Mouse (Mus musculus): Measurements from ENCODE around the gene Rbm47. TPM values are rescaled to one million over a fixed set of nuclear protein-coding genes. Genes with fewer than 3 reads are reported as not detected.
A peak's percentile ranks its signal among the peaks of the same experiment; 100 is the strongest.
"Not testable (repeated sequence)": the region's sequence is repeated elsewhere in the genome, so short reads cannot be mapped to it uniquely, and the experiment has no call there.

Rbm47 gene
- polyA plus RNA-seq, 1 experiment from 2014 or later: 70.7 TPM

DNA sequence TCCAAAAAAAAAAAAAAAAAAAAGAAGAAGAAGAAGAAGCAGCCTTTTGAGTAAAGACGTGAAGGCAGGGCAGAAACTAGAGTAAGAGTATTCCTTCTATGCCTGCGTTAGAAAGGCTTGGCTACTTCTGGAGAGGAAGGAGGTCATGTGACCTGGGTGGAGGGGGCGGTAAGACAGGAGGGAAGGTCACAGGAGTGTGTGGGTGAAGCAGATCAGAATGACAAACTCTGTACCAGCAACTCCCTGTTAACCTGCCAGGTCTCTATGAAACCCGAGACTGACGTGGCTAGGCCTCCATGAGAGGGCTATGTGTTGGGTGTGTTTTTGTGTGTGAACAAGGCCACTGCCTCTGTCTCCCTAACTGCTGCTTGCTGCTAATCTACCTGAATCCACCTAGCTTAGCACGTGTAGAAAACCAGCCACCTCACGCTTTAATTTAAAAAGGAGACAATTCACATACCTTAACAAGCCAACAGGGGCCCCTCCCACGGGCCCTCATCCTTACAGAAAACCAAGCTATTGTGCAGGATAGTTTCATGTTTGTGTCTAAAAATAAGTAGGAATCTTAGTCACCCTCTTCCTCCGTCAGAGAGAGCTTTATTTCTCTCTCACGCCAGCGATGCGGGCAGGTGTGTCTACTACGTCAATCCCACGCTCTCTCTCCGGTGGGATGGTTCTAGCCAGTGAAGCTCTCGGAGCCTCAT is 17.7 kb upstream of the Rbm47 start:
- DNase-seq (ENCODE audit: low spot score): peak; percentile 17
- 67% methylated on average over 16 of the region's 16 CpGs for WGBS
- H3K4me3 ChIP-seq (ENCODE audit: low read depth, low read length): no peak overlapping the region
- no peak overlapping the region for H3K4me2 ChIP-seq (replicated peaks; ENCODE audit: low read depth)
- H3K9me3 ChIP-seq (ENCODE audit: control insufficient read depth, low read length): no peaks in the 10 kb centered on the region
- H3K36me3 ChIP-seq (ENCODE audit: control insufficient read depth, insufficient read depth, low read length): no peaks in the 10 kb centered on the region
- no peak overlapping the region for H3K9ac ChIP-seq (ENCODE audit: low read length)
- H3K27me3 ChIP-seq (ENCODE audit: control insufficient read depth, insufficient read depth, low read length): no peaks in the 10 kb centered on the region
- TF ChIP-seq EP300 (optimal IDR thresholded peaks at IDR 0.05) (no peak), CTCF (IDR thresholded peaks at IDR 0.05; ENCODE audit: low read depth) (no peak)
- ATAC-seq (ENCODE audit: low FRiP score, low TSS enrichment): 0 out of 2 replicates have a peak, but pooled peaks have one; percentile 29
- H3K27ac ChIP-seq (replicated peaks): no peak overlapping the region
- no peaks in the 10 kb centered on the region for H3K4me1 ChIP-seq (replicated peaks; ENCODE audit: control insufficient read depth, insufficient read depth)

DNA sequence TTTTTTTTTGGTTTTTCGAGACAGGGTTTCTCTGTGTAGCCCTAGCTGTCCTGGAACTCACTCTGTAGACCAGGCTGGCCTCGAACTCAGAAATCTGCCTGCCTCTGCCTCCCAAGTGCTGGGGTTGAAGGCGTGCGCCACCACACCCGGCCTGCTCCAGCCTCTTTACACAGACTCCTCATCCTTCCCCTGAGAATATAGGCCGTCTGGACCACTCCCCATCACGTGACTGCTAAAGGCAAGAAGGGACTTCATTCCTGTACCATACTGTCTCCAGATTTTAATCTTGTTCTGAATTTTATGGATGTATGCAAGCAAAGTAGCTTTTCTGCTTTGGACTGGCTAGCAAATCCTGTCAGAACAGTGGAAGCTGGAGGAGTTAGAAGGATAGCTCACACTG is 15.7 kb upstream of the Rbm47 start:
- not testable (repeated sequence) for H3K9me3 ChIP-seq (ENCODE audit: control insufficient read depth, low read length); H3K9ac ChIP-seq (ENCODE audit: low read length); H3K27me3 ChIP-seq (ENCODE audit: control insufficient read depth, insufficient read depth, low read length); H3K4me3 ChIP-seq (ENCODE audit: low read depth, low read length); H3K36me3 ChIP-seq (ENCODE audit: control insufficient read depth, insufficient read depth, low read length); H3K4me1 ChIP-seq (replicated peaks; ENCODE audit: control insufficient read depth, insufficient read depth); H3K4me2 ChIP-seq (replicated peaks; ENCODE audit: low read depth); DNase-seq (ENCODE audit: low spot score); ATAC-seq (ENCODE audit: low FRiP score, low TSS enrichment); H3K27ac ChIP-seq (replicated peaks)
- 86% methylated on average over 5 of the region's 7 CpGs for WGBS

DNA sequence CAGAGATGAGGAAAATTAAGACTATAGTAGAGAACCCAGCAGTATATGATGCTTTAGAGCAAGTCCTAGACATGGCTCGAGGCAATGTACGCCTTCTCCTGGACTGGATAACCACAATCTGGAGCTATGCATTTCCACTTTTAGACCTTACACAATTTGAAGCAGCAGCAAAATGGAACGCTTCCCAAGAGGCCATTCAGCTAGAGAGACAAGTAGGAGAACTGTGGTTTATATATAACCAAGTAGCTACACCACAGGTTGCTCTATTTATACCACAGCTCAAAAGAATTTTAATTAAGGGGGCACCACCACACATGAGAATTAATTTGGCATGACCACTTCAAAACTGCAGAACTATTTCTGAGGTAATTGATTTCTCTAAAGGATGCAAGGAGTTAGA is 9.2 kb upstream of the Rbm47 start:
- Histone ChIP-seq H3K4me3 (ENCODE audit: low read depth, low read length) (no peak overlapping the region), H3K36me3 (ENCODE audit: control insufficient read depth, insufficient read depth, low read length) (no peaks in the 10 kb centered on the region), H3K27me3 (ENCODE audit: control insufficient read depth, insufficient read depth, low read length) (no peaks in the 10 kb centered on the region), H3K9me3 (ENCODE audit: control insufficient read depth, low read length) (no peaks in the 10 kb centered on the region), H3K9ac (ENCODE audit: low read length) (no peak overlapping the region), H3K27ac (replicated peaks) (no peak overlapping the region), H3K4me2 (replicated peaks; ENCODE audit: low read depth) (no peak overlapping the region), H3K4me1 (replicated peaks; ENCODE audit: control insufficient read depth, insufficient read depth) (no peaks in the 10 kb centered on the region)
- DNase-seq (ENCODE audit: low spot score) (no peak), ATAC-seq (ENCODE audit: low FRiP score, low TSS enrichment) (no peak)
- 79% methylated on average over 3 of the region's 3 CpGs for WGBS
- TF ChIP-seq EP300 (optimal IDR thresholded peaks at IDR 0.05) (no peak), CTCF (IDR thresholded peaks at IDR 0.05; ENCODE audit: low read depth) (no peak)

DNA sequence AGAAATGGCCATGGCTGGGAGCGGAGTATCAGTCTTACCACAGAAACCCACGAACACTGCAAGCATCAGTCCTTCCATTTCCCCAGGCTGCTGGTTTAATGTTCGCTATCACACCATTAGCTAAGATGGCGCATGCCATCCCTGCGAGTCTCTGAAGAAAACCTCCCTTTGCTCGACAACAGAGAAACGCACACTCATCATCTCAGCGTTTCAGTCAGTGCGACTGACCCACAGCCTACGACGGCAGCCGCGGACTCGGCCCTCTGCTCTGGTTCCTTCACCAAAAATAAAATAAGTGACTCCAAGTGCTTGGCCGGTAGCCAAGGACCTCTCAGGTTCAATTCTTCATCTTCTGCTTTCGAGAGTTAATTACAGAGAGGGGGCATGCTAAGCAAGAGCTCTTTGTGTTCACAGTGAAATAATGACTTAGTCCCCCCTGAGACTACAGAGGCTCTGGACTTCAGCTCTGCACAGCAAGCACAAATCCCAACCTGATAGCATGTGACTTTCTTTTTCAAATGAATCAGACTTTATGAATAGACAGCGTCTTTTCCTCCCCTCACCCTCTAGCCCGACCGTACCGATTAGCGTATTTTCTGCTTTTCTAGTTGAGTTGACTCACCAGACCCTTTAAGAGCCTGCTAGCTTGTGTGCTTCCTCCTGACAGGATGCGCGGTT is 1.4 kb upstream of the Rbm47 start:
- WGBS: 56% methylated on average over 23 of the region's 23 CpGs
- no peak for DNase-seq (ENCODE audit: low spot score)
- Histone ChIP-seq H3K9me3 (ENCODE audit: control insufficient read depth, low read length) (no peaks in the 10 kb centered on the region), H3K27me3 (ENCODE audit: control insufficient read depth, insufficient read depth, low read length) (no peaks in the 10 kb centered on the region), H3K36me3 (ENCODE audit: control insufficient read depth, insufficient read depth, low read length) (no peaks in the 10 kb centered on the region), H3K9ac (ENCODE audit: low read length) (no peak overlapping the region), H3K27ac (replicated peaks) (no peak overlapping the region), H3K4me3 (ENCODE audit: low read depth, low read length) (no peak overlapping the region), H3K4me2 (replicated peaks; ENCODE audit: low read depth) (no peak overlapping the region), H3K4me1 (replicated peaks; ENCODE audit: control insufficient read depth, insufficient read depth) (no peaks in the 10 kb centered on the region)
- TF ChIP-seq CTCF (IDR thresholded peaks at IDR 0.05; ENCODE audit: low read depth) (no peak), EP300 (optimal IDR thresholded peaks at IDR 0.05) (no peak)
- ATAC-seq (ENCODE audit: low FRiP score, low TSS enrichment): no peak

DNA sequence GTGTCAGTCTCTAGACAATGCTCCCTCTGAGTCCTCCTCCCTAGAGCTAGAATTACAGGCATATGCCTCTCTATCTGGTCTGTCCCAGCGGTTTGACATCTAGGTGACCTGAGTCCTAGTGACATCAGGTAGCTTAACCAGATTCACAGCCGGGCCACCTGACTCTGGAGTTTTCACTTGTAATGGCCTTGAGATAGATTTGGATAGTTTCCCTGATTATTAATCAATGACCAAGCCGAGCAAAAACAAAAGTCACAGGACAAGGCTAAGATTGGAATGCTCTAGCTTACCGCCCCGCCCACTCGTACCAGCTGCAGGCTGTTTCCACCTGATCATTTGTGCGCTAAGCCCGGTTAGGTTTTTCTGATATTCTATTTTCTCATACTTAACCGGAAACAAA is 2.3 kb downstream of the Rbm47 start:
- no peak for TF ChIP-seq EP300 (optimal IDR thresholded peaks at IDR 0.05)
- TF ChIP-seq CTCF (IDR thresholded peaks at IDR 0.05; ENCODE audit: low read depth): no peak
- no peak overlapping the region for H3K4me3 ChIP-seq (ENCODE audit: low read depth, low read length)
- H3K36me3 ChIP-seq (ENCODE audit: control insufficient read depth, insufficient read depth, low read length): no peaks in the 10 kb centered on the region
- H3K27me3 ChIP-seq (ENCODE audit: control insufficient read depth, insufficient read depth, low read length): no peaks in the 10 kb centered on the region
- no peaks in the 10 kb centered on the region for H3K4me1 ChIP-seq (replicated peaks; ENCODE audit: control insufficient read depth, insufficient read depth)
- WGBS: 59% methylated on average over 9 of the region's 9 CpGs
- no peak overlapping the region for H3K9ac ChIP-seq (ENCODE audit: low read length)
- no peaks in the 10 kb centered on the region for H3K9me3 ChIP-seq (ENCODE audit: control insufficient read depth, low read length)
- no peak overlapping the region for H3K4me2 ChIP-seq (replicated peaks; ENCODE audit: low read depth)
- H3K27ac ChIP-seq (replicated peaks): no peak overlapping the region
- ATAC-seq (ENCODE audit: low FRiP score, low TSS enrichment) (no peak), DNase-seq (ENCODE audit: low spot score) (peak; percentile 43)

DNA sequence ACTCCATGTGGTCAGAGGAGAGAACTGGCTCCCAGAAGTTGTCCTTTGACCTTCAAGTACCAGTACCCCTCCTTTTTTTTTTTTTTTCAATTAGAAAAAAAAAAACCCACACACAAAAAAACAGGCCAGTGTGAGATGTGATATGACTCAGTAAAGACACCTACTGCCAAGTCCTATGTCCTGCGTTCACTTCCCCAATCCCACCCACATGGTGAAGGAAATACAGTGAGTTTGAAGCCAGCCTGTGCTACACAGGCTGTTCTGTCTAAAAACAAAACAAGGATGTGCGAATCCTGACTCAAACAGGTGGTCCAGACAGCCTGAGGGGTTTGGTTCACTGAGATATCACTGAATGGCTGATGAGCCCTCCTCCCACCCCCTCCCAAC is 3.8 kb downstream of the Rbm47 start:
- no peak overlapping the region for H3K9ac ChIP-seq (ENCODE audit: low read length)
- no peaks in the 10 kb centered on the region for H3K36me3 ChIP-seq (ENCODE audit: control insufficient read depth, insufficient read depth, low read length)
- ATAC-seq (ENCODE audit: low FRiP score, low TSS enrichment): no peak
- H3K27ac ChIP-seq (replicated peaks): no peak overlapping the region
- no peaks in the 10 kb centered on the region for H3K9me3 ChIP-seq (ENCODE audit: control insufficient read depth, low read length)
- H3K4me3 ChIP-seq (ENCODE audit: low read depth, low read length): no peak overlapping the region
- no peak for DNase-seq (ENCODE audit: low spot score)
- WGBS: 83% methylated on average over 2 of the region's 2 CpGs
- H3K27me3 ChIP-seq (ENCODE audit: control insufficient read depth, insufficient read depth, low read length): no peaks in the 10 kb centered on the region
- no peaks in the 10 kb centered on the region for H3K4me1 ChIP-seq (replicated peaks; ENCODE audit: control insufficient read depth, insufficient read depth)
- H3K4me2 ChIP-seq (replicated peaks; ENCODE audit: low read depth): no peak overlapping the region
- TF ChIP-seq CTCF (IDR thresholded peaks at IDR 0.05; ENCODE audit: low read depth) (no peak), EP300 (optimal IDR thresholded peaks at IDR 0.05) (no peak)

Data from stomach, postnatal 0 days (tissue).